Mouse (Mus musculus) embryonic fibroblast, embryonic 13.5 days (primary cell): ENCODE measurements around the gene Ctnna2.

Source experiments
- CTCF ChIP-seq: IDR thresholded peaks from 2 replicates; pipeline ENCODE4 v1.5.1; 2011; ENCODE audit warnings: mild to moderate bottlenecking, control low read depth, low read length, moderate library complexity, borderline replicate concordance; ENCODE audit not compliant: insufficient read depth
- POLR2A ChIP-seq: IDR thresholded peaks from 2 replicates; pipeline ENCODE4 v1.6.1; 2011; ENCODE audit warnings: low read depth, mild to moderate bottlenecking, control low read depth, low read length, moderate library complexity

DNA sequence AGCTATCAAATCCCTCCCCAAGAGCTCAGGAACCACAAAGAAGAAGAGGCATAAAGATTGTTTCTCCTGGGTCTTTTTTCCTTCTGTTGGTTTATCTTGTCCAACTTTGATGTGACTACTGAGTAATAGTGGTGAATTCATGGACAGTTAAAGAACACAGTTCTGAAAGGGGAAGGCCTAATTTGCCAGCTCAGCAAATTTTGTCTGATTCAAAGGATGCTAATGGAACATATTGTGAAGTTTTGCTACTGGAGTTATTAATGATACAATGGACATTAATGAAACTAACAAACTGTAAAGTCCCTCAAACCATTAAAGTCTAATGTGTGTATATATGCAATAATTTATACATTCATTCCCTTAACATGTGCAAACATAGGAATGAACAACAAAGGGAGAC is 635.7 kb downstream of the Ctnna2 start:
- TF ChIP-seq CTCF (no peak), POLR2A (no peak)
